Mouse (Mus musculus) testis, adult 2 months (tissue): ENCODE data around the gene Pcx.

Experiments
- CTCF ChIP-seq: fragments of 200-500 bp; IDR thresholded peaks from 2 replicates; pipeline ENCODE4 v1.5.1; 2012; ENCODE audit warnings: low read depth, mild to moderate bottlenecking, inconsistent platforms, low read length, moderate library complexity; ENCODE audit not compliant: control insufficient read depth, insufficient read depth, insufficient replicate concordance
- POLR2A ChIP-seq: fragments of 200-500 bp; IDR thresholded peaks from 2 replicates; pipeline ENCODE4 v1.6.1; 2012; ENCODE audit warnings: low read depth, mild to moderate bottlenecking, inconsistent platforms, low read length, moderate library complexity; ENCODE audit not compliant: control insufficient read depth

GRCm38 (mm10) chr19:4624006-4624405 is 113.7 kb downstream of the Pcx start:
- TF ChIP-seq POLR2A (no peak), CTCF (no peak)
